Mouse (Mus musculus): ENCODE results near the gene Gm21411.
"Not testable (repeated sequence)": the region's sequence is repeated elsewhere in the genome, so short reads cannot be mapped to it uniquely, and the experiment has no call there.

DNA sequence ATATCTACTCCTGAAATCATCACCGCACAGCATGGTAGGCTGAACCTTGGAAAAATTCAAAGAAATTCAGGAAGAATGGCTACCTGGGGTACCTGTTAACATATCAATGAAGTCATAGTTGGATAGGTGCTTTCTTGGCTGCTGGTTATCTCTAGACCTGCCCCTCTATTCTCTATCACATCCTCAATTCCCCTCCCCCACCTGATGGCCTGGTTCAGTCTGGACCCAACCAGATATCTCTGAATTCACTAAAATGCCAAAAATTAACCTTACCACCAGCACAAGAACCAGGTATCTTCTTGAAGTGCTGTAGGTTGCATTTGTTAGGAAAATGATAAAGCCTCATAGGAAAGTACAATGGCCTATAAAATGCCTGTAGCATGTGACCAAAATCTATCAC, 1.3 kb downstream of the Gm21411 start:
- TF ChIP-seq CTCF (IDR thresholded peaks at IDR 0.05; ENCODE audit: insufficient read depth, low read length); POLR2A (IDR thresholded peaks at IDR 0.05; ENCODE audit: borderline replicate concordance, extremely low read depth, low read depth, low read length): not testable (repeated sequence)

Measured in lung, adult 2 months (tissue).